Mouse (Mus musculus) heart, adult 2 months (tissue): Measurements from ENCODE around the gene Rassf1.

ENCODE experiments used
- CTCF ChIP-seq: fragments of 200-600 bp; IDR thresholded peaks from 2 replicates; pipeline ENCODE4 v1.8.1; 2022; ENCODE audit warnings: antibody characterized with exemption, mild to moderate bottlenecking, moderate library complexity
- EP300 ChIP-seq: fragments of 200-500 bp; IDR thresholded peaks from 2 replicates; pipeline ENCODE4 v1.6.1; 2011; ENCODE audit warnings: low read depth, low read length, control low read depth; ENCODE audit not compliant: insufficient read depth
- POLR2A ChIP-seq: fragments of 200-500 bp; IDR thresholded peaks from 2 replicates; pipeline ENCODE4 v1.6.1; 2011; ENCODE audit warnings: mild to moderate bottlenecking, low read depth, low read length, control low read depth; ENCODE audit not compliant: insufficient read depth

DNA sequence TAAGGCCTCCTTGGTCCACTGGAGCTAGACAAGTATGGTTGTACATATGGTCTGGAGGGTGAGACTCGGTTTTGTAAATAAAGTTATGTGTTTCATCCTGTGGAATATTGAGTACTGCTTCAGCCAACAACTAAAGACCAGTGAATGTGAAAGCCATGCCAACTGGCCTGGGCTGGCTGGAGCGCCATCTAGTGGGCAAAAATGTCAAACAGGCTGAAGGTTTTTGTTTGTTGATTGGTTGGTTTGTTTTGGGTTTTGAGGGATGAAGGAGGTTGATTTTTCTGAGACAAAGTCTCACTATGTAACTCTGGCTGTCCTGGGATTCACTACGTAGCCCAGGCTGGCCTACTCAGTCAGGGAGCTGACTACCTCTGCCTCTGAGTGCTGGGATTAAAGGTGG, 5.8 kb upstream of the Rassf1 start:
- no peak for TF ChIP-seq POLR2A
- peak; percentile 100 for TF ChIP-seq CTCF
- no peak for TF ChIP-seq EP300
